Mouse (Mus musculus) stomach, postnatal 0 days (tissue): ENCODE measurements around the gene Zfp950. TPM values are rescaled to one million over a fixed set of nuclear protein-coding genes. Genes with fewer than 3 reads are reported as not detected.

ENCODE experiments used
- ATAC-seq: fragments of 200-750 bp; cut with Nextera tagmentation; 2 replicates; pipeline ENCODE4 v1.8.0; 2017; ENCODE audit not compliant: low FRiP score, low TSS enrichment
- DNase-seq: peaks from one replicate; pipeline ENCODE4 v3.0.0-alpha.2; 2016; ENCODE audit warnings: low spot score
- H3K27ac ChIP-seq: fragments of 300-500 bp; sonication (generic); replicated peaks from 2 replicates; pipeline ENCODE4 v1.5.1; 2014; ENCODE audit warnings: mild to moderate bottlenecking, control low read depth
- H3K27me3 ChIP-seq: fragments of 300-500 bp; sonication (generic); 2 replicates; pipeline ENCODE4 v1.6.1; 2014; ENCODE audit warnings: low read length; ENCODE audit not compliant: control insufficient read depth, insufficient read depth
- H3K36me3 ChIP-seq: fragments of 300-500 bp; sonication (generic); 2 replicates; pipeline ENCODE4 v1.6.1; 2014; ENCODE audit warnings: low read length, mixed read lengths; ENCODE audit not compliant: control insufficient read depth, insufficient read depth
- H3K4me1 ChIP-seq: fragments of 300-500 bp; sonication (generic); replicated peaks from 2 replicates; pipeline ENCODE4 v1.6.1; 2014; ENCODE audit warnings: antibody characterized with exemption; ENCODE audit not compliant: control insufficient read depth, insufficient read depth
- H3K4me2 ChIP-seq: fragments of 300-500 bp; sonication (generic); replicated peaks from 2 replicates; pipeline ENCODE4 v1.6.1; 2014; ENCODE audit warnings: low read depth, mild to moderate bottlenecking, control low read depth, moderate library complexity
- H3K4me3 ChIP-seq: fragments of 300-500 bp; sonication (generic); 2 replicates; pipeline ENCODE4 v1.5.1; 2014; ENCODE audit warnings: low read depth, low read length, control low read depth
- H3K9ac ChIP-seq: fragments of 300-500 bp; sonication (generic); 2 replicates; pipeline ENCODE4 v1.6.1; 2014; ENCODE audit warnings: mild to moderate bottlenecking, low read length, control low read depth, mixed read lengths
- H3K9me3 ChIP-seq: fragments of 300-500 bp; sonication (generic); 2 replicates; pipeline ENCODE4 v1.6.1; 2016; ENCODE audit warnings: low read length; ENCODE audit not compliant: control insufficient read depth
- CTCF ChIP-seq: IDR thresholded peaks from 2 replicates; pipeline ENCODE4 v1.5.1; 2016; ENCODE audit warnings: antibody characterized with exemption, low read depth, mild to moderate bottlenecking, moderate library complexity
- EP300 ChIP-seq: optimal IDR thresholded peaks from 2 replicates; pipeline ENCODE3; 2016; ENCODE audit warnings: antibody characterized with exemption
- WGBS: fragments of 180-500 bp; shearing (Covaris S2); extraction: QIAGEN DNeasy Blood & Tissue Kit; methylation state at CpG from one replicate; pipeline ENCODE4 v1.1.7; 2014; 5-methylcytosine and 5-hydroxymethylcytosine counted together
- polyA plus RNA-seq: library from polyadenylated mRNA; unstranded; fragments of >200 nt; fragmentation: Nextera tagmentation; extraction: Ambion mirVana; gene quantifications from 2 replicates; pipeline ENCODE4 v1.2.1, GENCODE M21; 2015

Gene Zfp950
- polyA plus RNA-seq, 1 experiment from 2014 or later, result 14.6 TPM

GRCm38 (mm10) chr19:61080251-61080749 lies 60.3 kb downstream of the Zfp950 start:
- Histone ChIP-seq H3K9me3 (no peaks in the 10 kb centered on the region), H3K4me2 (no peak overlapping the region), H3K27ac (no peak overlapping the region), H3K36me3 (no peaks in the 10 kb centered on the region), H3K4me1 (no peaks in the 10 kb centered on the region), H3K9ac (no peak overlapping the region), H3K27me3 (no peaks in the 10 kb centered on the region), H3K4me3 (no peak overlapping the region)
- TF ChIP-seq CTCF, result no peak
- no peak for TF ChIP-seq EP300
- no peak for DNase-seq
- no peak for ATAC-seq
- 77% methylated on average over 5 of the region's 5 CpGs for WGBS

GRCm38 (mm10) chr19:61078622-61079021 lies 62.0 kb downstream of the Zfp950 start:
- ATAC-seq (no peak), DNase-seq (no peak)
- Histone ChIP-seq H3K36me3 (no peaks in the 10 kb centered on the region), H3K9me3 (no peaks in the 10 kb centered on the region), H3K4me2 (no peak overlapping the region), H3K4me1 (no peaks in the 10 kb centered on the region), H3K4me3 (no peak overlapping the region), H3K9ac (no peak overlapping the region), H3K27ac (no peak overlapping the region), H3K27me3 (no peaks in the 10 kb centered on the region)
- no peak for TF ChIP-seq EP300
- TF ChIP-seq CTCF, result no peak
- WGBS, result 87% methylated on average over 3 of the region's 3 CpGs

- no peak overlapping the region for H3K9ac ChIP-seq
- DNase-seq, result no peak
- no peaks in the 10 kb centered on the region for H3K27me3 ChIP-seq
- no peaks in the 10 kb centered on the region for H3K36me3 ChIP-seq
- no peak overlapping the region for H3K27ac ChIP-seq
- ATAC-seq, result no peak
- 91% methylated on average over 1 of the region's 1 CpGs for WGBS
- no peaks in the 10 kb centered on the region for H3K9me3 ChIP-seq
- TF ChIP-seq CTCF (peak; percentile 49), EP300 (no peak)
- no peak overlapping the region for H3K4me3 ChIP-seq
- no peak overlapping the region for H3K4me2 ChIP-seq
- no peaks in the 10 kb centered on the region for H3K4me1 ChIP-seq
These were observed 75.6 kb downstream of the Zfp950 start for GRCm38 (mm10) chr19:61065011-61065410.

- ATAC-seq (no peak), DNase-seq (no peak)
- Histone ChIP-seq H3K27me3 (no peaks in the 10 kb centered on the region), H3K36me3 (no peaks in the 10 kb centered on the region), H3K4me1 (no peaks in the 10 kb centered on the region), H3K4me2 (no peak overlapping the region), H3K9me3 (no peaks in the 10 kb centered on the region), H3K4me3 (no peak overlapping the region), H3K9ac (no peak overlapping the region), H3K27ac (no peak overlapping the region)
- no peak for TF ChIP-seq EP300
- TF ChIP-seq CTCF, result no peak
- WGBS, result 80% methylated on average over 2 of the region's 3 CpGs
These were observed 76.3 kb downstream of the Zfp950 start for GRCm38 (mm10) chr19:61064386-61064785.

- ATAC-seq (peak; percentile 51; the same call in 1 of the 2 replicates), DNase-seq (no peak)
- Histone ChIP-seq H3K4me3 (no peak overlapping the region), H3K27ac (0 out of 2 replicates have a peak overlapping the region, but pooled peaks have one; percentile 40), H3K9me3 (no peaks in the 10 kb centered on the region), H3K4me2 (no peak overlapping the region), H3K9ac (no peak overlapping the region), H3K27me3 (no peaks in the 10 kb centered on the region), H3K36me3 (no peaks in the 10 kb centered on the region), H3K4me1 (no peaks in the 10 kb centered on the region)
- TF ChIP-seq EP300 (no peak), CTCF (no peak)
- WGBS, result 8% methylated on average over 3 of the region's 3 CpGs
These were observed 83.1 kb downstream of the Zfp950 start for GRCm38 (mm10) chr19:61057581-61057980.

- Histone ChIP-seq H3K4me3 (no peak overlapping the region), H3K27me3 (no peaks in the 10 kb centered on the region), H3K36me3 (no peaks in the 10 kb centered on the region), H3K4me2 (no peak overlapping the region), H3K4me1 (no peaks in the 10 kb centered on the region), H3K9me3 (no peaks in the 10 kb centered on the region), H3K27ac (0 out of 2 replicates have a peak overlapping the region, but pooled peaks have one; percentile 25), H3K9ac (no peak overlapping the region)
- DNase-seq (no peak), ATAC-seq (no peak)
- TF ChIP-seq EP300 (no peak), CTCF (no peak)
- 57% methylated on average over 5 of the region's 5 CpGs for WGBS
These were observed 83.7 kb downstream of the Zfp950 start for GRCm38 (mm10) chr19:61056783-61057410.
